Comparison of ENCODE assay signal across 17 mouse cellular contexts in genomic region chr9:14623250-14623649, GRCm38 (mm10). TPM values are rescaled to one million over a fixed set of nuclear protein-coding genes. Genes with fewer than 3 reads are reported as not detected.
DNase-seq lines count a peak whose midpoint lies in the region; ATAC-seq and TF ChIP-seq lines count a peak whose summit lies in the region.
"Had no signal": no experiment of that assay in that cellular context is flagged by ENCODE, and none has a peak within 500 bp of the region (broad histone marks: within the 10 kb centered on the region; RNA-seq: fewer than 3 reads in every experiment).

No protein-coding gene starts in this region.

- H3K27ac ChIP-seq in heart, embryonic 12.5 days (ENCODE audit: poor library complexity, severe bottlenecking) = no peak overlapping the region
- H3K27ac ChIP-seq in brown adipose tissue, adult 24 weeks (replicated peaks; ENCODE audit: low read depth, low read length) = peak overlapping the region; percentile 28; the same call in 1 of the 2 replicates
- peak overlapping the region; percentile 90 for H3K27ac ChIP-seq in gastrocnemius, adult 2 months
- H3K27ac ChIP-seq in limb, embryonic 14.5 days (replicated peaks; ENCODE audit: low read depth, low read length) = 0 out of 2 replicates have a peak overlapping the region, but pooled peaks have one; percentile 35
- H3K27ac ChIP-seq: hindbrain, embryonic 15.5 days; macrophage; midbrain, embryonic 12.5 days had no signal

- no peaks in the 10 kb centered on the region for H3K36me3 ChIP-seq in heart, embryonic 12.5 days
- no peaks in the 10 kb centered on the region for H3K36me3 ChIP-seq in limb, embryonic 14.5 days (ENCODE audit: control insufficient read depth, insufficient read depth, low read length)
- H3K36me3 ChIP-seq: hindbrain, embryonic 15.5 days; midbrain, embryonic 12.5 days had no signal

- no peak overlapping the region for H3K4me3 ChIP-seq in heart, embryonic 12.5 days
- H3K4me3 ChIP-seq in brown adipose tissue, adult 24 weeks (ENCODE audit: insufficient read depth, low read depth, low read length) = no peak overlapping the region
- H3K4me3 ChIP-seq in gastrocnemius, adult 2 months = peak overlapping the region; percentile 49
- no peak overlapping the region for H3K4me3 ChIP-seq in limb, embryonic 14.5 days (replicated peaks; ENCODE audit: low read length)
- H3K4me3 ChIP-seq: hindbrain, embryonic 15.5 days; midbrain, embryonic 12.5 days had no signal

- H3K9ac ChIP-seq in heart, embryonic 12.5 days = no peak overlapping the region
- H3K9ac ChIP-seq in limb, embryonic 14.5 days (ENCODE audit: low read depth, low read length, severe bottlenecking) = no peak overlapping the region
- H3K9ac ChIP-seq: hindbrain, embryonic 15.5 days; midbrain, embryonic 12.5 days had no signal

- ATAC-seq in heart, embryonic 12.5 days (ENCODE audit: insufficient number of reproducible peaks, low FRiP score) = no peak
- ATAC-seq in limb, embryonic 14.5 days (ENCODE audit: low FRiP score, low read depth) = peak; percentile 43

- intact Hi-C loops in gastrocnemius, adult 2 months (cut with DNase I) = no loop called here

- DNase-seq in heart, adult 9 months (ENCODE audit: low spot score in 2 of 2) = peak; percentile 47 to 49
- DNase-seq in gastrocnemius, adult 2 months = peak; percentile 83
- DNase-seq in limb, embryonic 14.5 days (ENCODE audit: low spot score) = peak; percentile 49
- DNase-seq in left cerebral cortex, adult 11 months (ENCODE audit: low spot score) = no peak
- DNase-seq in adrenal gland, adult 8-10 months = no peak
- no peak for DNase-seq in cerebellum, adult 11 months
- DNase-seq: cerebellum, adult 8-10 months; kidney, adult 9 months; left cerebral cortex, postnatal 4 days; right cerebral cortex, postnatal 14 days; thymus, adult 2 months had no signal

- H3K4me1 ChIP-seq in heart, embryonic 12.5 days (replicated peaks) = peaks cover 24% of the 10 kb centered on the region
- H3K4me1 ChIP-seq in brown adipose tissue, adult 24 weeks (ENCODE audit: control insufficient read depth, insufficient read depth, insufficient read length, low read length) = peaks cover 21% of the 10 kb centered on the region
- peaks cover 26% of the 10 kb centered on the region for H3K4me1 ChIP-seq in limb, embryonic 14.5 days (ENCODE audit: control insufficient read depth, insufficient read depth, low read length)
- H3K4me1 ChIP-seq: hindbrain, embryonic 15.5 days had no signal

- no peaks in the 10 kb centered on the region for H3K27me3 ChIP-seq in heart, embryonic 12.5 days (replicated peaks)
- H3K27me3 ChIP-seq in limb, embryonic 14.5 days (ENCODE audit: control insufficient read depth, insufficient read depth, low read length) = no peaks in the 10 kb centered on the region
- H3K27me3 ChIP-seq: hindbrain, embryonic 15.5 days had no signal

- no peaks in the 10 kb centered on the region for H3K9me3 ChIP-seq in heart, embryonic 12.5 days (replicated peaks)
- H3K9me3 ChIP-seq in limb, embryonic 14.5 days (ENCODE audit: control insufficient read depth, low read length) = no peaks in the 10 kb centered on the region
- H3K9me3 ChIP-seq: hindbrain, embryonic 15.5 days; midbrain, embryonic 12.5 days had no signal

- TF ChIP-seq POLR2A in limb, embryonic 14.5 days (IDR thresholded peaks at IDR 0.05; ENCODE audit: borderline replicate concordance, extremely low read depth, insufficient read depth, insufficient read length) = no peak

- WGBS in heart, embryonic 12.5 days = 50% methylated on average over 5 of the region's 5 CpGs
- 30% methylated on average over 5 of the region's 5 CpGs for WGBS in limb, embryonic 14.5 days

- no peak for TF ChIP-seq CTCF in gastrocnemius, adult 2 months (IDR thresholded peaks at IDR 0.05)

- H3K4me2 ChIP-seq in heart, embryonic 12.5 days = no peak overlapping the region
- no peak overlapping the region for H3K4me2 ChIP-seq in limb, embryonic 14.5 days (replicated peaks; ENCODE audit: low read depth, low read length, severe bottlenecking)
- H3K4me2 ChIP-seq: hindbrain, embryonic 15.5 days; midbrain, embryonic 12.5 days had no signal

RNA-seq across cellular contexts. Expression of gene Amotl1, which starts 21.6 kb away (rescaled TPM):
- polyA plus RNA-seq in heart, embryonic 12.5 days (2016; fragmentation: Nextera tagmentation; extraction: Ambion mirVana) = 20.5 and 20.6 TPM in 2 replicates
- 35.8 and 41.1 TPM in 2 replicates for polyA plus RNA-seq in brown adipose tissue, adult 24 weeks (2012; ENCODE audit: insufficient read depth, insufficient read length, missing spikeins)
- total RNA-seq in gastrocnemius, adult 2 months (2021) = 100 to 1,000 TPM; 397 to 399 TPM
- 53.9 and 56.2 TPM in 2 replicates for polyA plus RNA-seq in limb, embryonic 14.5 days (2012; rRNA removed)
- 47.7 and 49.7 TPM in 2 replicates for polyA plus RNA-seq in limb, embryonic 14.5 days (2014; fragmentation: Nextera tagmentation; extraction: Ambion mirVana)
- 10 to 100 TPM; 26.5 to 48.4 (median 40.6) TPM for total RNA-seq in adrenal gland, adult 8-10 months (2022)
- total RNA-seq: granulocyte monocyte progenitor cell, adult 5-6 weeks had no signal

Comparison
In these comparisons a context has a peak if more than half of its experiments do, and no peak if none do; other contexts are left out.
1. DNase-seq: peak in heart, adult 9 months (2 of 2), gastrocnemius, adult 2 months (single experiment) and limb, embryonic 14.5 days (single experiment); none in left cerebral cortex, adult 11 months (single experiment), adrenal gland, adult 8-10 months (single experiment) and cerebellum, adult 11 months (single experiment).